Mouse (Mus musculus) ovary, adult 18-20 months (tissue): ENCODE results near the gene Npepps.
A peak's percentile ranks its signal among the peaks of the same experiment; 100 is the strongest.
"Not testable (repeated sequence)": the region's sequence is repeated elsewhere in the genome, so short reads cannot be mapped to it uniquely, and the experiment has no call there.

Source experiments
- DNase-seq: peaks from one replicate; pipeline ENCODE4 v3.0.0; 2022; ENCODE audit warnings: low spot score, mixed read lengths

Gene Npepps

DNA sequence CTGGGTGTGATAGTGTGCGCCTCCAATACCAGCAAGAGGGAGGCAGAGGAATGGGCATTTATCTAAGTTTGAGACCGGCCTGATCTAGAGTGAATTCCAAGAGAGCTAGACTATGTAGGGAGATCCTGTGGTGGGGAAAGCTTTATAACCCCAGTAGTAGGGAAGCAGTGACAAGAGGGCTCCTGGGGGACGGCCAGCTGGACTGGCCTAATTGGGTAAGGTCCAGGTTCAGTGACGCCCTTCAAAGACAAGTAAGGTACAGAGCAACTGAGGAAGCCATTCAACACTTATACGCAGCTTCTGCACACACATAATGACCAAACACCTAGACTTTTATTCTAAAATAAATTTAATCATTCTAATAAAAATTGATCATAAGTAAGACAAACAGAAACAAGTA, 48.0 kb downstream of the Npepps start:
- DNase-seq: no peak

DNA sequence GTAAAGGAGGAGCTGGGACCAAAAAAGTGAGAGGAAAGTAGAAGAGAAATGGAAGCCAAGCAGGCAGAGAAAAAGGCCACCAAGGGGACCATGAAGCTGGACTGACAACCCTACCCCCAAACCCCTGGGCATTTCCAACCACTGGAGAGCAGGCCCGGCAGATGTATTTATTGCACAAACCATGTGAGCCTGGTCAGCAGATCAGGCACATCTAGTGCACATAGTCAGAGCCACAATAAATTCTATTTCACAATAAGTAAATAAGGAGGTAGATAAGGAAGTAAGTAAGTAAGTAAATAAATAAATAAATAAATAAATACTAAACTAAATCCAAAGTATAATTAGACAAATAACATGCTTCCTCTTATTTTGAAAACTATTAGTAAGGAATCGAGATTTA, 51.0 kb downstream of the Npepps start:
- no peak for DNase-seq

GRCm38 (mm10) chr11:97228985-97229384, 51.5 kb downstream of the Npepps start:
- no peak for DNase-seq

DNA sequence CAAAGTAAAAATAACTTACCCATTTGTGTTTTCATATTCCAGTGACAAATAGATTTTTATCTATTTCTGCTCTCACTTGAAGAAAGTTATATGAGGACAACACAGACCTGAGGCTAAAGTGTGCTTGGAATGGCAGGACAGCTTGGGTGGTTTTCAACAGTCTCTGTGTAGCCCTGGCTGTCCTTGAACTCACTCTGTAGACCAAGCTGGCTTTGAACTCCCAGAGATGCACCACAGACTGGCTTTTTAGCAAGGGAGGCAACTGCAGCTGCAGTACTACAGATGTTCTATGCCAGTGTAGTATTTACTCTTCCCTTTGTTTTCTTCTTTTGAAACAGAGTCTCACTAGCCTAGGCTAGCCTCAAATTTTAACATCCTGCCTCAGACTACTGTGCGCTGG, 54.3 kb downstream of the Npepps start:
- DNase-seq: no peak

GRCm38 (mm10) chr11:97223485-97223884, 57.0 kb downstream of the Npepps start:
- no peak for DNase-seq

GRCm38 (mm10) chr11:97221611-97222010, 58.8 kb downstream of the Npepps start:
- DNase-seq: no peak

- no peak for DNase-seq
These were observed 60.2 kb downstream of the Npepps start for GRCm38 (mm10) chr11:97220211-97220610.

DNA sequence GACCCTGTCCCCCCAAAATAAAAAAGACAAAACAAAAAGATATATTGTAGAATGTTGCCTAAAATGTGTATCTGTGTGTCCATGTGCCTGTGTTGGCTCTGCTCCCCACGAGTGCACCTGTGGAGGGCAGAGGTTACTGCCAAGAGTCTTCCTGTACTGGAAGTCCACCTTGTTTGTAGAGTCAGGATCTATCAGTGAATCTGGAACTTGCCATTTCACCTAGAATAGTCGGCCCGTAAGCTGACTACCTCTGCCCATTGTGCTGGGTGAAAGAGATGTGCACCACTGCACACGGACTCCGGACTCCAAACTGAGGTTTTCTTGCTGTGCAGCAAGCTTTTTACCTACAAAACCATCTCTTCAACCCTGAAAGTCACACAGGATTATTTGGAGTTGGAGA, 66.0 kb downstream of the Npepps start:
- DNase-seq: no peak

DNA sequence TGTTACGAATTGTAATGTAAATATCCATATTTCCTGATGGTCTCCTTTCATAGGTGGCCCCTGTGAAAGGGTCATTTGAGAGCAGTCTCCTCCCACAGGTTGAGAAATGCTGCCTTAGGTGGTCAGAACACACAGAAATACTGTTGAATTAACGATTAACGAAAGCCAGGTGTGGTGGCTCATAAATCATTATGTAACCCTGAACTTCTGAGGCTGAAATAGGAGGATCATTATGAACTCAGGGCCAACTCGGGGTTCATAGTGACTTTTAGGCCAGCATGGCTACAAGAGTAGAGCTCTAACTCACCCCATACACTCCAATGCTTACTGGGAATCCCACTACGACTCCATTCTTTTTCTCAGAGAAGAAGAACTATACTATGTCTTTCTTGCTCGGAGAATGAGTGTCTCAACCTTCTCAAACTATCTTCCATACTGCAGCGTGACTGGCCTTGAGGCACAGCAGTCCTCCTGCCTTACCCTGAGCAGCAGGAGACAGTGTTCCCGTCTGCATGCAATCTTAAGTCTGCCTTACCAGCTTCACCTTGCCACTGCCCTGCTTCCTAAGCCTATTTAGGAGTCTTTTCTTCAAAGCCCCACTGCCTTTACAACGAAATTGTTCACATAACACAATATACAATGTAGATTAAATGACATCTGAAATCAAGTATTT, 69.6 kb downstream of the Npepps start:
- DNase-seq: no peak

DNA sequence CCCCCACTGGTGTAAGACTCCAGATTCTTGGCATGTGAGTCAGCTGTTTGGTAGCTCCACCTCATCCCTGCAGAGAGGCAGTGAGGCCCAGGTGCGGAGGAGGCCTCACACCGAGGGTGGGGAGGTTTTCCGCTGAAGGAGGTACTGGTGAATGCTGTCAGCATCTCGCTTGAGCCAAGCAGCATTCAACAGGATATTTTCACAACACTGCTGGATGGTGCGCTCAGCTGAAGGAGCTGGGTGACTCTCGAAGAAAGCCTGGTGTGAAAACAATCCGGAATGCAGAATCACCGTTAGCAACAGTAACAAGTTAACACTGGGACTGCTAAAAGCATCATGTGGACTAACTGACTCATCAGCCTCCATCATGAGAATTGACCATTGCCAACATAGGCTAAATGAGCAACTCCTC, 73.4 kb downstream of the Npepps start:
- DNase-seq: peak; percentile 24

- DNase-seq: no peak
These were observed 80.9 kb downstream of the Npepps start for GRCm38 (mm10) chr11:97199519-97199918.

GRCm38 (mm10) chr11:97198601-97199000, 81.8 kb downstream of the Npepps start:
- DNase-seq: no peak

GRCm38 (mm10) chr11:97197021-97197420, 83.4 kb downstream of the Npepps start:
- no peak for DNase-seq

GRCm38 (mm10) chr11:97196541-97196940, 83.9 kb downstream of the Npepps start:
- DNase-seq: no peak

- DNase-seq: no peak
These were observed 87.9 kb downstream of the Npepps start for GRCm38 (mm10) chr11:97192621-97192951.

DNA sequence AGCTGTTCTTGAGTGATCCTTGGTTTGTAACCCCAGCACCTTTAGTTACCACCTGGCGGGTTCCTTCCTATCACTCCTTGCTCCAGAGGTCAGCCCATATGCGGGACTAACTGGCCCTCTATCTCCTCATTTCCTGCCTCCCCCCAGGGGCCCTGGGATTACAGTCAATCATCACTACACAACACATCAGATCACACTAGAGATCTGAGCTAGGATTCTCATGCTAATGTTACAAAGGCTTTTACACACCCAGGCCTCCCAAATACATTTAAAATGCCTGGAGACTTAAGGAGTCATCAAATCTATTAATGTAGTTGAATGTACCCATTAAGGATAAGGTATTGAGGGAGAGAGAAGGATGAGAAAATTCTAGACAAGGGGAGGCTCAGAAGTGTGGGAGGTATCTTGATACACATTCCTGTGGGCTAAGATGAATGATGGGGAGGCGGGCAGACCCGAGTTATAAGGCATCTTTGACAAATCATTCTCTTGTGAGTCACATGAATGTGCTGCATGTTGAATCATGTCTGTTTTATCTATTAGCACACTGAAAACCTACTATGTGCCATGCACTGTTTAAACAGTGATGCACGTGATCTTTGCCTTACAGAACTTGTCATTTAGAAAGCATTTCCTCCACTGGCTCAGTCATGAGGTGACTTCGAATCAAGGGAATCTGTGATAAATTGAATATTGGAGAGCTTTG, 88.4 kb downstream of the Npepps start:
- no peak for DNase-seq

DNA sequence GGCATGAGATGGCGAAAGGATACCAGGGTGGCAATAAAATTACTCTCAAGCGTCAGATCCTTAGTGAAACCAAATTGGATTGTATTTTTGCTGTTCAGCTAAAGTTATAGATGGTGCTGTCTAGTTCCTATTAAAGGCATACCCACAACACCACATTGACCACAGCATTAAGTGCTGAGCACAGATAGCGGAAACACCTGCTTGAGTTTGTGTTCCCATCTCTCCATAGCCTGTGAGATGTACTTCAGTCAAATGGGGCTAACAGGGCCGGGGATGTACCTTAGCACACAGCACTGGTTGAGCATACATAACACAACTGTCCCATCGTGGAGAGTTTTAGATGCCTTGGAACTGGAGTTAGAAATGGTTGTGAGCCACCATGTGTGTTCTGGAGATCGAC, 89.4 kb downstream of the Npepps start:
- no peak for DNase-seq

- not testable (repeated sequence) for DNase-seq
These were observed 90.8 kb downstream of the Npepps start for GRCm38 (mm10) chr11:97189645-97190044.

- DNase-seq: no peak
These were observed 91.2 kb downstream of the Npepps start for GRCm38 (mm10) chr11:97189231-97189630.

DNA sequence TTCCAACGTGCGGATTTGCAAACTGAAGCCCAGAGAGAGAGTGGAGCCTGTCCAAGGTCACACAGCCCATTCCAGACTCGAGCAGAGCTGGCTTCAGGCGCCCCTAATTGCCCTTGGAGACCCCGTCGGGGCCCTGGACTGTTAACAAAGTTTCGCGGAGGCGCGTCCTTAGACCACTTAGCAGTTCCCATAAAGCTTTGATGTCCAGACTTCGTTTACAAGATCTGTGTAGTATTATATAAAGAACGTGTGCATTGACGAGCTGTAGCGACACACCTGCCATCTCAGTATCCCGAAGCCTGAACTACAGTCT, 91.8 kb downstream of the Npepps start:
- no peak for DNase-seq

DNA sequence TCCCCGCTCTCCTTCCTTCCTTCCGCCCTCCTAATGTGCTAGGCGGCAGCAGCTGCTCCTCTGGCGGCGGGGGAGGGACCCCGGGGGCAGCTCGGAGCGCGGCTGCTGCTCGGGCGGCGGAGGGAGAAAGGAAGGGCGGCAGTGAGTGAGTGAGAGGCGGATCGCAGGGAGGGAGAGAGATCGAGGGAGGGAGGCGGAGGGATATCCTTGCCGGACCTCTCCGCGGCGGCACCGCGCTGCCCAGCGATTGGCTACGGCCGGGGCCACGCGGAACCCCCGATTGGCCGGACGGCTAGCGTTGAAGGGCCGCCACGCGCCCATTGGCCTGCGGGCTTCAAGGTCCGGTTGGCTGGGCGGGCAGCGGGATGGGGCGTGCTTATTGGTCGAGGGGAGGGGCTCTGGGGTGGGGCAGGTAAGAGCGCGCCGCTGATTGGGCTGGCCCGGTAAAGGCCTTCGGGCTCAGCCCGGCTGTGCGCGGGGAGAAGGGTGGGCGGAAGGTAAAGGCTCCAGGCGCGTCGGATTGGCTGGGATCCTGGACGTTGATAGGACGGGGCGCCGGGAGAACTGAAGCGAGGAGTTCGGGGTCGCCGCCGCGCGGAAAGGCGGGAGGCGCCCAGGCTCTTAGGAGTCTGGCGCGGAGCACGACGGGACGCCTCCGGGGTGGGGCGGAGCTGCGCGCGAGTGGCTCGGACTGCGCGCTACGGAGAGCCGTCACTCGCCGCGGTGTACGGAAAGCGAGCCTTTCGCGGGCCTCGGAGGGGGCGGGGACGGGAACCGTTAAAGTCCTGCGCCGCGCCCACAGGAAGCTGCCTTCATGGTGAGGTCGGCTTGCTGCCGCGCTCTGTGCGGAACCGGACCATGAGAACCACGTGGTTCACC, 92.4 kb downstream of the Npepps start, which contains the start of gene Kpnb1:
Gene Kpnb1 (minus strand): TSS at position 118 of the 879 bp plus-strand sequence.
- DNase-seq: peak; percentile 99

DNA sequence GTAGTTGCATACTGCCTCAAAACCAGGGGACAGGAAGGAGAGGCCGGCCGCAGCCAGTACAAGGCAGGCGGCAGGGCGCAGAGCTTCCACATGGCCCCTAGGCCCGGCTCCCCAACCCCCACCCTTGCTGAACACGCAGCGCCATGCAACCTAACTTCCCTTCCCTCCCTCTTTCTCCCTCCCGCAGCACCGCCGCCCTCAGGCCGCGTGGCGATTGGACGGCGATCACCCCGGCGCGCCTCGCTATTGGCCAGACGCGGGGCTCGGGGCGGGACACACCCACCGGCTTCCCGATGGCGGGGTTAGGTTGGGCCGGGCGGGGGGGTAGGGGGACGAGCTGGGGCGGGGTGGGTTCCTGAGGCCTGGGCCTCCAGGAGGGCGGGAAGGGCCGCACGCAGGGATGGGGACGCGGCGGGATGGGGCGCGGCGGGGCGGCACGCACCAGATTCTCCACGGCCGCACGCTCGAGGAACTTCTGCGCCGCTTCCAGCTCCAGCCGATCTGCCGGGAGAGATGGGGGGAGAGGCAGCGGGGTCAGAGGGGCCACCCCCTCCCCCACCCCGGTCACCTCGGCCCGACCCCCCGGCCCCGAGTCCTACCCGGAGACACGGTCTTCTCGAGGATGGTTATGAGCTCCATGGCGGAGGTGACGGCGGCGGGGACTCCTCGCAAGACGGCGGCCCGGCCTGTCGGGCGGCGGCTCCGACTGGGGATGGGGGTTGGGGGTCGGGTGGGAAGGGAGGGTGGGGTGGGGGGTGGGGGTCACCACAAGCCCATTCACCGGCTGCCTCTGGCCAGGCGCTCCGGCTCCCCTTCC, 93.3 kb downstream of the Npepps start:
- peak; percentile 97 for DNase-seq
